Mouse (Mus musculus) mouse embryonic stem cell (cell line): ENCODE results near the gene Sfxn3.
"Not testable (repeated sequence)": the region's sequence is repeated elsewhere in the genome, so short reads cannot be mapped to it uniquely, and the experiment has no call there.

Experiments used
- in situ Hi-C, 2 experiments: fragments of 300-500 bp; cut with MboI; formaldehyde crosslinking; loops; 1 replicate in 1 of 2; 3 replicates in 1 of 2; pipeline ENCODE4 v1.14.3; 2019 to 2020; ENCODE audit warnings: low sequenced_read_pairs in 2 of 2, low pct_unique_long_range_greater_than_20kb in 1 of 2, mixed read lengths in 1 of 2; ENCODE audit not compliant: unreplicated experiment in 1 of 2

Gene Sfxn3

GRCm38 (mm10) chr19:45036867-45037266 lies 10.4 kb upstream of the Sfxn3 start:
- in situ Hi-C loops = no loop called here

- in situ Hi-C loops = not testable (repeated sequence)
Measured at GRCm38 (mm10) chr19:45038198-45038597, 9.1 kb upstream of the Sfxn3 start.

DNA sequence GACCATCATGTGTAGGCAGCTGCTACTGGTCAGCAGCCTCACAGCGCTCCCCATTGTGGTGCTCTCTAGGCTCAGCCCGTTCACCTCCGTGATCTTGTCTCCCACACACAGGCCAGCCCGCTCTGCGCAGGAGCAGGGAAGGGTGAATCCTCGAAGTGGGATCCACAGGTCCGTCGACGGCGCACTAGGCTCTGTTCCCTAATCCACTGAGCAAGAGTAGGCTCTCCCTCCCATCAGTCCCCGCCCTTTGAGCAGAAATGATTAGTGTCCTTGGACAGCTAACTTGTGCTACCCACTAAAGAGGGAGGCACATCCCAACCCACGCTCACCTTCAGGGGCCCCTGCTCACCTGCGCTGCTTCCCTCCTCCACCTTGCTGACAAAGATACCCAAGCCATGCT lies 7.1 kb upstream of the Sfxn3 start:
- in situ Hi-C loops = no loop called here

DNA sequence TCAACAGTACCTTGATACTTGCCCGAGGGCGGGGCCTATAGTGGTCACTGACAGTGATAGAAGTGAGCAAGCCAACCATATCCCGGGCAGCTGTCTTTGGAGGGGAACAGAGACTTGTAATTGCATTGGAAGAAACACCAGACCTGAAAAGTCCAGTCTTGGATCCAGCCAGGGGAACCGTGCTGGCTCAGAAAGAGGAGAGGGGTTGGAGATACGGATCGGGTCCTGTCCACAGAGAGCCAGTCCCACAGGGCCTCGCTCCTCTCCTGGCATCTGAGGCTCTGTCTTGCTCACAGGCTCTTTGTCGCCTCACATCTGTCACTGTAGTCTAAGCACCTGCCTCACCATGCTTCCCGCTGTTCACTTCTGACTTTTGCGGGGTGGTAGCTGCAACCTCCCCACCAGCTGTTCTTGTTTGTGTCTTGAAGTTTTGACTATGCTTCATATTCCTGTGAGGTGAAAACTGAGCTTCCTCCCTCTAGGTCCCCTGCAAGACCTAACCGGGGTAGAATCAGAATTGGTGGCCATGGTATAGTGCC lies 2.8 kb upstream of the Sfxn3 start:
- in situ Hi-C loops = no loop called here

DNA sequence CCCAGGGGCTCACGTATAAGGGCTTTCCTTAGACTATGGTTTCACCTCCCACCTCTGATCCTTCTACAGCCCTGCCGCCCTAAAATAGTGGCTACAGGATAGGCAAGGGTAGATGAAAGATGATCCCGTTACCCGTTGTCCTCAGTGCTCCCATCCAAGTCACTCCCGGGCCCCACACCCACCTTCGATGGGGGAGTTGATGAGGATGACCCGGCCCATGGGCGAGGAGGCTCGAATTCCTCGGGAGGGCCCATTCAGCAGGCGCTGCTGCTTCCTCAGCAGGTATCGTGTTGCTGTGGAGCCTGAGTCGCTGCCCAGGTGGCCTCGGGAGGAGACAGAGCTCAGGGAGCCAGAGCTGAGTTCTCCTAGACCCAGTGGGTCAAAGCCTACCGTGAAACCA lies 2.1 kb upstream of the Sfxn3 start:
- in situ Hi-C loops = no loop called here

DNA sequence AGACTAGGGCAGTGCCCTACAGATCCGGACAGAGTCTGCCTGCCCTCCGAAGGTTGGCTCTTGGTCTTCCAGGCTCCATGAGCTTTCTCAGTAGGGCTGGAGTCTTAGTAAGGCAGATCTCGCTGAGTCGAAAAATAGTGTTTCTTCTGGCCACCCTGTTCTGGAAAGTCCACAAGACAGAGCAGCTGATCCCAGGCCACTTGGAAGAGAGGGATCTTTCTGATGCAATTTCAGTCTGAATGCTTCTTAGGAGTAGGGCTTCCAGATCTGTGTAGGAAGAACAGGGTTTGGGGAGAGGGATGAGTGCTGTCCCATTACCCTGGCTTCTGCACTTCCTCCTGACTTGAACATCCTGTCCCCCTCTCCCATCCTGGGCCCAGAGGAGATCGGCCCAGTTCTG lies 1.7 kb upstream of the Sfxn3 start, which contains the start of gene Pdzd7:
Gene Pdzd7 (minus strand): TSS at position 67 of the 400 bp plus-strand sequence.
- in situ Hi-C loops = no loop called here

- in situ Hi-C loops = no loop called here
Measured at GRCm38 (mm10) chr19:45046523-45047321, 581 bp upstream of the Sfxn3 start.

DNA sequence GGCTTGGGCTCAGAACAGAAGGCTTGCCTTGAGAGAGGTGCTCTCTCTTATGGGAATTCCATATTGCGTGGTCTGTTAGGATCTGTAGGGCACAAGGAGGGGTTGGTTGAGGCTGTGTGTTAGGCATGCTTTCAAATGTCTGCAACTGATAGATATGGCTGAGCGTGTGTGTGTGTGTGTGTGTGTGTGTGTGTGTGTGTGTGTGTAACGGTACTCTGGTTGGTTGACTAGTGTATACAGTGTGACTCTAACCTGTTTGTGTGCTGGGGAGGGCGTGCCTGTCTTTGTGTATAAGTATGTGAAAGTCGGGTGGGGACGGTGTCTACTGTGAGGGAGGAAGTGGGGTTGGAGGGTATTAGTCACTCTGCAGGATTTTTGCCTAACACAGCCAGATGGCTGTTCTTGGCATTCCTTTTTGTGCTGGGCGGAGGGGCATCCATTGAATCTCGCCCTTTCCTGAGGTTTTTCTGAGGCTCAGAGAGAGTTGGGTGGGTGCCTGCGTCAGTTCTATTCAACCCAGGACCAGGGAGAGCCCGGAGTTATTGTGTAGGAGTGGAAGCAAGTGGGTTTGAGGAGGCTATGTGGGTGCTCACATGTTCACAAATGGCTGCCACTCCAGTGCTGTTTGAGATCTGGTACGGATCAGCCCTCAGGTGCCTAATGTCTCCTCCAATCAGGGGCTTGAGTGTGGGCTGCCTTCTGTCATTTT lies 786 bp downstream of the Sfxn3 start:
- in situ Hi-C loops = no loop called here

- in situ Hi-C loops = no loop called here
Measured at GRCm38 (mm10) chr19:45048644-45049365, 1.5 kb downstream of the Sfxn3 start.

- in situ Hi-C loops = no loop called here
Measured at GRCm38 (mm10) chr19:45049523-45049922, 2.2 kb downstream of the Sfxn3 start.

DNA sequence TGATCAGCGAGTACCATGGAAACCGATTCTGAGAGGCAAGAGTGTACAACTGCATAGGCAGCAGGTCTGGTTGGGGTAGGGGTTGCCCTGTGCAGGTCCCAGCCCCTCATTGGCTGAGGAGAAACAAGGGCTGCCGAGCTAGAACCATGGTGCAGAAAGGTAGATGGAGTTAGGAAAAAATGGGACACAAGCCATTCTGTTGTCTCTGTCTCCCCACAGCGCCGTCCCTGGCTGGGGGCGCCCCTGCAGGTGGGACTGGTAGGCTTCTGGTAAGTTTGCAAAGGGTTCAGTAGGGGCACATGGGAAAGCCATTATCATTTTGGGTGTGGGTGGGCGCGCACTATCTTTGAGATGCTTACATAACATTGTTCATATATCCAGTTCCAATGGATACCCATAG lies 6.1 kb downstream of the Sfxn3 start:
- in situ Hi-C loops = no loop called here

DNA sequence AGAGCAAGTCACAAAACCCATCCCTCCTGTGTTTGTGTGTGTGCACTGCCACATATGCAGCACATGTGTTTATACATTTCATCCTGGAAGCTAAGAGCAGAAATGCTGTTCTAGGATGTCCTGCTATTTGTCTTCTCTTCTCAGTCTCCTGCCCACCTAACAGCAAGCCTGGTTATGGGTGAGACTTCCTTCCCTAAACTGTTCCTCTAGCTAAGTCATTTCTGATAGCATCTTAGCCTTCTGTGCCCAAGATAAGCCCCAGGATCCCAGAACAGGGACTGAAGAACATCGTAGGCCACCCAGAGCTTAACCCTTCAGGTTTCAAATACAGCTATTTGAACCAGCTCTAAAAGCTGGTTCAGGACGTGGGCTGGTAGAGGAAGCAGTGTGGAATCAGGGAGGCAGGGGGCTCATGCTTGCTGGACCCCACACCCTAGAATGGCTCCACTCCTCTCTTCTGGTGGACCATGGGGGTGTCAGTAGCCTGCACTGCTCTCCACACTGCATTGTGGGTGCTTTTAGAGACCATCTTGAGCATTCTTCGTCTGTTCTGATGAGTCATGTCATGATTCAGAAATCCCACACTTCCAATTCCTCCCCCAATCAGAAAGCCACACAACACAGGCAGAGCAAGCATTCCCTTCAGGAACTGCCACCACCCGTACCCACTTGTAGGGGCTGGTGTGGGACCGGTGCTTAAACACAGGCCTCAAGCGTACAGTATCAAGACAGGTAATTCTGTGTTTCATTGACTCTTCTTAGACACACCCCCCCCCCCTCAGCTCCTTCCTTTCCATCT lies 7.8 kb downstream of the Sfxn3 start:
- in situ Hi-C loops = no loop called here

- in situ Hi-C loops = no loop called here
Measured at GRCm38 (mm10) chr19:45056364-45056763, 9.1 kb downstream of the Sfxn3 start.

DNA sequence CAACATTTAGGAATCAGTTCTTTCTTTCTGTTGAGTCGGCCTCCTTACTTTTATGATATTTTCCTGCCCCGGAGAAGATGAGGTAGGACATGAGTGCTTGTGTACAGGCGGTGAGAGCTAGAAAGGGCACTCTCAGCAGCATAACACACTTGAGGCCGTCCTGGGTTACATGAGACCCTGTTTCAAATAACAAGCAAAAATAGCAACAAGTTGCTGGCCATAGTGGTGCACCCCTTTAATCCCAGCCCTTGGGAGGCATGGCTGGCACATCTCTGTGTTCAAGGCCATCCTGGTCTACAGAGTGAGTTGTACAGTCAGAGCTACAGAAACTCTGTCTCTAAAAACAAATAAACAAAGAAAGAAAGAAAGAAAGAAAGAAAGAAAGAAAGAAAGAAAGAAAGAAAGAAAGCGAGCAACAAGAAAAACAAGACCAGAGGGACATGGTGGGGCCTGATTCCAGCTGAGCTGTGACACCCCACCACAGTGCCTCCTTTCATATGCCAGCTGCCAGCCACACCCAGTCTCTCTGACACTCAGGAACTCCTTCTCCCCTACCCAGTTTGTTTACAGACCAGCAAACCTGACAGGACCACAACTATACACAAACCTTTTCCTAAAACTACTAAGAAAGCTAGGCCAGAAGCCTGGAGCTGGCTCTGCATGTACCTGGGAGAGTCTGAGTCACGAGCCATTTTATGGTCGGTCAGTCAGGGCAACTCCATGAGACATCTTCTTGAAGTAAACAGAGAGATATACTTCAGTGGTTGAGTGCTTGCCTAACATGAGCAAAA lies 9.8 kb downstream of the Sfxn3 start:
- in situ Hi-C loops = no loop called here

- in situ Hi-C loops = no loop called here
Measured at GRCm38 (mm10) chr19:45057724-45058112, 10.4 kb downstream of the Sfxn3 start.

DNA sequence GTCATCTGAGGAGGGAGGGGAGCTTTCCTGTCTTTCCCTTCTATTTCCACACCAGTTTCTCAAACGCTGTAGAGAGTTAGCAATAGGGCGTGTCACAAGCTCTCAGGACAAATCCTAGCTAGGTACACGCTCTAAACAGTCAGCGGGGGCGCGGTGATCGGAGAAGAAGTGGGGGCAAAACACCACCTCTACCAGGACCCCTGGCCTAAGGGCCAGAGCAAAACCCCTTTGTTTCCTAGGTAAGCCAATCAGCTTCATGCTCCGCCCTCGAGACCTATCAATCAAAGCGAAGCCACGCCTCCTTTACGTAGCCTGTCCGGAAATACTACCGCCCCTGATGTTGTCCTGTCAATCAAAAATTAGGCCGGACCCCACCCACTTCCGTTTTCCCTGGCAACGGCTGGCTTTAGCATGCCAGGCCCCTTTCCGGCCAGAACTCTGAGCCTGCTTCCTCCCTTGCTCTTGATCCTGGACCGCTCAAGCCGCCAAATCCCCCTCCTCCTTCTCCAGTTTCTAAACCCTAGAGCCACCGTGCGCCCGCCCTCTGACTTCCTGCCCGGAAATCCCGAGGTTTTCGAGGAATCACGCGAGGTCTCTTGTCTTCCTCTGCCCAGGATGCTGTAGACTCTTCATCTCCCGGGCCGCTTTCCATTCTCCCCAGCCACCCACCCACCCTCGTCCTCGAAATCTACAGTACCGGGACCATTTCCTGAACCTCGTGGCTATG lies 11.0 kb downstream of the Sfxn3 start:
- in situ Hi-C loops = no loop called here

GRCm38 (mm10) chr19:45058841-45059240 lies 11.5 kb downstream of the Sfxn3 start:
- in situ Hi-C loops = no loop called here
